ENCODE assay signal across 8 mouse cellular contexts in genomic region chr9:108264191-108264921, GRCm38 (mm10). TPM values are rescaled to one million over a fixed set of nuclear protein-coding genes. Genes with fewer than 3 reads are reported as not detected.
DNase-seq lines count a peak whose midpoint lies in the region; ATAC-seq lines count a peak whose summit lies in the region.

No protein-coding gene starts in this region.

- H3K9me3 ChIP-seq in forebrain, embryonic 13.5 days (replicated peaks) = no peaks in the 10 kb centered on the region
- H3K9me3 ChIP-seq in hindbrain, embryonic 12.5 days (replicated peaks) = no peaks in the 10 kb centered on the region
- H3K9me3 ChIP-seq in midbrain, embryonic 14.5 days (ENCODE audit: control insufficient read depth, low read length) = no peaks in the 10 kb centered on the region

- no peak; the same call in 1 of the 2 replicates for ATAC-seq in forebrain, embryonic 13.5 days
- ATAC-seq in hindbrain, embryonic 12.5 days (ENCODE audit: low FRiP score) = peak; percentile 67
- ATAC-seq in midbrain, embryonic 14.5 days (ENCODE audit: low FRiP score, low TSS enrichment) = no peak

- peaks cover 24% of the 10 kb centered on the region for H3K4me1 ChIP-seq in forebrain, embryonic 13.5 days
- H3K4me1 ChIP-seq in hindbrain, embryonic 12.5 days = peaks cover 21% of the 10 kb centered on the region
- peaks cover 17% of the 10 kb centered on the region for H3K4me1 ChIP-seq in midbrain, embryonic 14.5 days (ENCODE audit: control insufficient read depth, insufficient read depth, low read length)

- H3K9ac ChIP-seq in forebrain, embryonic 13.5 days = peak overlapping the region; percentile 46; the same call in 1 of the 2 replicates
- H3K9ac ChIP-seq in hindbrain, embryonic 12.5 days = peak overlapping the region; percentile 91
- H3K9ac ChIP-seq in midbrain, embryonic 14.5 days (replicated peaks; ENCODE audit: low read length) = peak overlapping the region; percentile 17; the same call in 1 of the 2 replicates

- H3K27me3 ChIP-seq in forebrain, embryonic 13.5 days = no peaks in the 10 kb centered on the region
- no peaks in the 10 kb centered on the region for H3K27me3 ChIP-seq in hindbrain, embryonic 12.5 days
- H3K27me3 ChIP-seq in midbrain, embryonic 14.5 days (ENCODE audit: control insufficient read depth, insufficient read depth, low read length) = no peaks in the 10 kb centered on the region

- H3K4me3 ChIP-seq in forebrain, embryonic 13.5 days = peak overlapping the region; percentile 98
- H3K4me3 ChIP-seq in hindbrain, embryonic 12.5 days = peak overlapping the region; percentile 93
- H3K4me3 ChIP-seq in midbrain, embryonic 14.5 days (replicated peaks; ENCODE audit: low read depth, low read length) = peak overlapping the region; percentile 98

- H3K4me2 ChIP-seq in forebrain, embryonic 13.5 days = peak overlapping the region; percentile 83
- H3K4me2 ChIP-seq in hindbrain, embryonic 12.5 days (replicated peaks) = peak overlapping the region; percentile 75
- H3K4me2 ChIP-seq in midbrain, embryonic 14.5 days (ENCODE audit: low read length) = peak overlapping the region; percentile 76

- 17% methylated on average over 10 of the region's 10 CpGs for WGBS in forebrain, embryonic 13.5 days
- 20% methylated on average over 10 of the region's 10 CpGs for WGBS in hindbrain, embryonic 12.5 days
- WGBS in midbrain, embryonic 14.5 days = 22% methylated on average over 10 of the region's 10 CpGs

- peak; percentile 62 for DNase-seq in adrenal gland, adult 2 months
- DNase-seq in adrenal gland, adult 8-10 months = no peak
- peak; percentile 51 for DNase-seq in ZHBTc4 (ENCODE audit: low read depth, low spot score)
- DNase-seq in liver = peak; percentile 42
- peak; percentile 22 for DNase-seq in midbrain, embryonic 14.5 days
- DNase-seq in thymus, postnatal 25 days = no peak

- H3K27ac ChIP-seq in forebrain, embryonic 13.5 days = peak overlapping the region; percentile 94
- H3K27ac ChIP-seq in hindbrain, embryonic 12.5 days = peak overlapping the region; percentile 93
- H3K27ac ChIP-seq in midbrain, embryonic 14.5 days (replicated peaks; ENCODE audit: low read depth, low read length) = peak overlapping the region; percentile 89

- H3K36me3 ChIP-seq in forebrain, embryonic 13.5 days (ENCODE audit: poor library complexity, severe bottlenecking) = no peaks in the 10 kb centered on the region
- H3K36me3 ChIP-seq in hindbrain, embryonic 12.5 days = no peaks in the 10 kb centered on the region
- no peaks in the 10 kb centered on the region for H3K36me3 ChIP-seq in midbrain, embryonic 14.5 days (ENCODE audit: control insufficient read depth, insufficient read depth, low read length)

RNA-seq across cellular contexts. Expression of gene Dag1, which starts 0.6 kb away (rescaled TPM):
- total RNA-seq in adrenal gland, adult 2 months (2021) = 100 to 1,000 TPM; 143 to 148 TPM
- polyA plus RNA-seq in adrenal gland, adult 2 months (2012; rRNA removed) = 59.3 and 86.5 TPM in 2 replicates
- 100 to 1,000 TPM; 134 to 165 (median 148) TPM for total RNA-seq in adrenal gland, adult 8-10 months (2022)
- polyA plus RNA-seq in forebrain, embryonic 13.5 days (2015; fragmentation: Nextera tagmentation; extraction: Ambion mirVana) = 40.8 and 45.4 TPM in 2 replicates
- 74.7 and 80.4 TPM in 2 replicates for polyA plus RNA-seq in hindbrain, embryonic 12.5 days (2016; fragmentation: Nextera tagmentation; extraction: Ambion mirVana)
- 49.3 and 64.2 TPM in 2 replicates for polyA plus RNA-seq in midbrain, embryonic 14.5 days (2014; fragmentation: Nextera tagmentation; extraction: Ambion mirVana)

RNA-seq across cellular contexts. Expression of gene Nicn1, which starts 25.9 kb away (rescaled TPM):
- 10 to 100 TPM; 17.5 to 24.9 TPM for total RNA-seq in adrenal gland, adult 2 months (2021)
- polyA plus RNA-seq in adrenal gland, adult 2 months (2012; rRNA removed) = 16.6 and 18.8 TPM in 2 replicates
- 10 to 100 TPM; 29.5 to 49.1 (median 41.4) TPM for total RNA-seq in adrenal gland, adult 8-10 months (2022)
- polyA plus RNA-seq in forebrain, embryonic 13.5 days (2015; fragmentation: Nextera tagmentation; extraction: Ambion mirVana) = 94.9 and 95.4 TPM in 2 replicates
- 79.1 and 81.7 TPM in 2 replicates for polyA plus RNA-seq in hindbrain, embryonic 12.5 days (2016; fragmentation: Nextera tagmentation; extraction: Ambion mirVana)
- 138 and 157 TPM in 2 replicates for polyA plus RNA-seq in midbrain, embryonic 14.5 days (2014; fragmentation: Nextera tagmentation; extraction: Ambion mirVana)

RNA-seq across cellular contexts. Expression of gene Amt, which starts 32.3 kb away (rescaled TPM):
- total RNA-seq in adrenal gland, adult 2 months (2021) = 1 to 10 TPM; 3.3 to 5.5 TPM
- 2.2 and 2.6 TPM in 2 replicates for polyA plus RNA-seq in adrenal gland, adult 2 months (2012; rRNA removed)
- total RNA-seq in adrenal gland, adult 8-10 months (2022) = 10 to 100 TPM in 2 of 4 experiments, 1 to 10 TPM in 2; 3.8 to 10.9 (median 7.1) TPM
- 25.3 and 26.7 TPM in 2 replicates for polyA plus RNA-seq in forebrain, embryonic 13.5 days (2015; fragmentation: Nextera tagmentation; extraction: Ambion mirVana)
- polyA plus RNA-seq in hindbrain, embryonic 12.5 days (2016; fragmentation: Nextera tagmentation; extraction: Ambion mirVana) = 22.1 and 25.9 TPM in 2 replicates
- 23.2 and 23.5 TPM in 2 replicates for polyA plus RNA-seq in midbrain, embryonic 14.5 days (2014; fragmentation: Nextera tagmentation; extraction: Ambion mirVana)

RNA-seq across cellular contexts. Expression of gene Rhoa, which starts 41.6 kb away (rescaled TPM):
- 100 to 1,000 TPM; 355 to 363 TPM for total RNA-seq in adrenal gland, adult 2 months (2021)
- 169 and 187 TPM in 2 replicates for polyA plus RNA-seq in adrenal gland, adult 2 months (2012; rRNA removed)
- 100 to 1,000 TPM; 307 to 342 (median 321) TPM for total RNA-seq in adrenal gland, adult 8-10 months (2022)
- 317 and 330 TPM in 2 replicates for polyA plus RNA-seq in forebrain, embryonic 13.5 days (2015; fragmentation: Nextera tagmentation; extraction: Ambion mirVana)
- 332 and 340 TPM in 2 replicates for polyA plus RNA-seq in hindbrain, embryonic 12.5 days (2016; fragmentation: Nextera tagmentation; extraction: Ambion mirVana)
- 217 and 224 TPM in 2 replicates for polyA plus RNA-seq in midbrain, embryonic 14.5 days (2014; fragmentation: Nextera tagmentation; extraction: Ambion mirVana)

RNA-seq across cellular contexts. Expression of gene Tcta, which starts 41.6 kb away (rescaled TPM):
- 10 to 100 TPM; 31.3 to 56.7 TPM for total RNA-seq in adrenal gland, adult 2 months (2021)
- 42.8 and 46.3 TPM in 2 replicates for polyA plus RNA-seq in adrenal gland, adult 2 months (2012; rRNA removed)
- 10 to 100 TPM; 56.0 to 68.0 (median 62.2) TPM for total RNA-seq in adrenal gland, adult 8-10 months (2022)
- 30.9 and 38.1 TPM in 2 replicates for polyA plus RNA-seq in forebrain, embryonic 13.5 days (2015; fragmentation: Nextera tagmentation; extraction: Ambion mirVana)
- polyA plus RNA-seq in hindbrain, embryonic 12.5 days (2016; fragmentation: Nextera tagmentation; extraction: Ambion mirVana) = 43.0 and 44.2 TPM in 2 replicates
- polyA plus RNA-seq in midbrain, embryonic 14.5 days (2014; fragmentation: Nextera tagmentation; extraction: Ambion mirVana) = 52.3 and 56.3 TPM in 2 replicates

Comparison
In these comparisons a context has a peak if more than half of its experiments do, and no peak if none do; other contexts are left out.
1. DNase-seq: peak in adrenal gland, adult 2 months (single experiment), ZHBTc4 (single experiment), liver (single experiment) and midbrain, embryonic 14.5 days (single experiment); none in adrenal gland, adult 8-10 months (single experiment) and thymus, postnatal 25 days (single experiment).
2. H3K9ac ChIP-seq: peak in every context shown above with its lines; median percentile 91 in hindbrain, embryonic 12.5 days; 46 in forebrain, embryonic 13.5 days; 17 in midbrain, embryonic 14.5 days.
3. Peak in every context shown above with its lines, with median percentiles within 50 percentile points of each other: H3K27ac ChIP-seq, H3K4me2 ChIP-seq and H3K4me3 ChIP-seq.